ENCODE assay signal across 13 mouse cellular contexts in the genomic region with DNA sequence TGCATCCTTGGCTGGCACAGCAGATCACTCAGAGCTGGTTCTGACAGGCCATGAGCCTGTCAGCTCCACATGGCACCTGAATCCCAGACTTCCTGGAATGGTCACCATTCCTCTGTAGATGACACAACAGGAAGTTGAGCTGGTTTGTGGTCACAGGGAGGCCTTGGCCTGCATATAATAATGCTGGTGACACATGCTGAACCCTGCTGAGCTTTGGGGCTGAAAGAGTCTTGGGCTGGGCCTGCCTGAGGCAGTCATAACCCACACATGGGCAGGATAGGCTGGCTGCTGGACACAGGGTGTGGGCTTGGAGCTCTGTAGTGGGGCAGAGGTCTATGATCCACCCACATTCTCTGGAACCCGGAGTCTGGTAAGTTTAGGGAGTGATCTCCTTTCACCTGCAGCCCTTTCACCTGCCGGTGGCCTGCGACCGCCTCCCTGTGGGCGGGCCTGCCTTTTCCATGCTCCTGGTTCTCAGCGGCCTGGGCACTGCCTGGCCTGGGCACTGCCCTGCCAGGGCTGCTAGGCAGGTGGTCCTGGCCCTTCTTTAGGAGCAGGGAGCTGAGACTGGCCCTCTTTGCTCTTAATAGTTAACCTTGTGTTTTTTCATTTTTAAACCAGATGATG. TPM values are rescaled to one million over a fixed set of nuclear protein-coding genes. Genes with fewer than 3 reads are reported as not detected.
DNase-seq lines count a peak whose midpoint lies in the region; ATAC-seq and TF ChIP-seq lines count a peak whose summit lies in the region.
"Had no signal": no experiment of that assay in that cellular context is flagged by ENCODE, and none has a peak within 500 bp of the region (broad histone marks: within the 10 kb centered on the region; RNA-seq: fewer than 3 reads in every experiment).

No protein-coding gene starts in this region.

- TF ChIP-seq POLR2A in small intestine, adult 2 months (IDR thresholded peaks at IDR 0.05; ENCODE audit: low read depth, low read length) = no peak

- H3K4me3 ChIP-seq in C2C12 (ENCODE audit: insufficient read depth, poor library complexity, severe bottlenecking) = peak overlapping the region; percentile 12
- H3K4me3 ChIP-seq in small intestine, adult 2 months (ENCODE audit: low read depth, low read length) = no peak overlapping the region
- H3K4me3 ChIP-seq in forebrain, postnatal 0 days (ENCODE audit: low read depth, low read length) = no peak overlapping the region
- H3K4me3 ChIP-seq: heart, embryonic 13.5 days; hindbrain, embryonic 15.5 days had no signal

- WGBS in small intestine, adult 2 months = 39% methylated on average over 6 of the region's 6 CpGs
- 93% methylated on average over 6 of the region's 6 CpGs for WGBS in forebrain, postnatal 0 days

- H3K4me2 ChIP-seq in forebrain, postnatal 0 days (ENCODE audit: low read depth) = no peak overlapping the region
- H3K4me2 ChIP-seq: heart, embryonic 13.5 days; hindbrain, embryonic 15.5 days; lung, embryonic 14.5 days had no signal

- POLR2A ChIA-PET in Patski (lab: Charles Lee) = no interaction called here

- no peak for TF ChIP-seq CTCF in C2C12 (IDR thresholded peaks at IDR 0.05; ENCODE audit: control insufficient read depth, insufficient read depth, insufficient read length)
- no peak for TF ChIP-seq CTCF in Patski (IDR thresholded peaks at IDR 0.05)
- TF ChIP-seq CTCF in small intestine, adult 2 months (IDR thresholded peaks at IDR 0.05; ENCODE audit: extremely low read depth, insufficient read length, insufficient replicate concordance, low read depth, low read length) = 0 out of 2 replicates have a peak, but pooled peaks have one; percentile 17
- no peak for TF ChIP-seq CTCF in forebrain, postnatal 0 days (IDR thresholded peaks at IDR 0.05; ENCODE audit: low read depth)

- H3K27ac ChIP-seq in small intestine, adult 2 months (ENCODE audit: insufficient read depth, low read depth, low read length) = peak overlapping the region; percentile 46
- no peak overlapping the region for H3K27ac ChIP-seq in forebrain, postnatal 0 days (ENCODE audit: low read depth, low read length)
- H3K27ac ChIP-seq: heart, embryonic 13.5 days; hindbrain, embryonic 15.5 days had no signal

- DNase-seq in Patski (ENCODE audit: low read depth, low spot score) = no peak
- DNase-seq in ovary, postnatal 10 days (ENCODE audit: low spot score) = no peak
- DNase-seq in forebrain, postnatal 0 days = no peak
- no peak for DNase-seq in gastrocnemius, postnatal 25 days
- DNase-seq: cerebellum, adult 9-10 months; kidney, postnatal 4 days; lung, embryonic 14.5 days; thymus, postnatal 4 days had no signal

- H3K9me3 ChIP-seq in forebrain, postnatal 0 days (ENCODE audit: low read length) = no peaks in the 10 kb centered on the region
- H3K9me3 ChIP-seq: heart, embryonic 13.5 days; hindbrain, embryonic 15.5 days had no signal

- peaks cover 20% of the 10 kb centered on the region for H3K79me3 ChIP-seq in C2C12 (ENCODE audit: low read depth)

- peaks cover 56% of the 10 kb centered on the region for H3K79me2 ChIP-seq in C2C12 (ENCODE audit: control insufficient read depth, insufficient read depth)

- CTCF ChIA-PET in Patski (lab: Charles Lee) = interaction anchor here (4.0 kb wide), 1 partner anchor 101 kb away, joined by 15 read pairs; no protein-coding TSS in a partner anchor

- peak; percentile 96 for ATAC-seq in Patski
- ATAC-seq in granulocyte monocyte progenitor cell, adult 5-6 weeks (replicated peaks; ENCODE audit: poor library complexity, severe bottlenecking) = peak; percentile 93
- ATAC-seq in forebrain, postnatal 0 days = no peak

- no peak overlapping the region for H3K9ac ChIP-seq in forebrain, postnatal 0 days
- H3K9ac ChIP-seq: heart, embryonic 13.5 days; hindbrain, embryonic 15.5 days; lung, embryonic 14.5 days had no signal

- H3K27me3 ChIP-seq in C2C12 (ENCODE audit: control insufficient read depth, insufficient read depth, insufficient read length) = no peaks in the 10 kb centered on the region
- no peaks in the 10 kb centered on the region for H3K27me3 ChIP-seq in Patski
- H3K27me3 ChIP-seq in small intestine, adult 2 months (ENCODE audit: control insufficient read depth, insufficient read depth, low read length) = no peaks in the 10 kb centered on the region
- H3K27me3 ChIP-seq in forebrain, postnatal 0 days (ENCODE audit: insufficient read depth, low read length) = no peaks in the 10 kb centered on the region
- H3K27me3 ChIP-seq: heart, embryonic 13.5 days; hindbrain, embryonic 15.5 days had no signal

- peaks cover 80% of the 10 kb centered on the region for H3K36me3 ChIP-seq in C2C12 (ENCODE audit: control insufficient read depth, insufficient read depth)
- peaks cover 69% of the 10 kb centered on the region for H3K36me3 ChIP-seq in small intestine, adult 2 months (ENCODE audit: control insufficient read depth, insufficient read depth, low read length)
- H3K36me3 ChIP-seq in forebrain, postnatal 0 days (ENCODE audit: insufficient read depth) = peaks cover 61% of the 10 kb centered on the region

- in situ Hi-C loops in Patski (cut with MboI; ENCODE audit: low pct_unique_long_range_greater_than_20kb) = no loop called here

- H3ac ChIP-seq in C2C12 (ENCODE audit: control insufficient read depth, insufficient read length, low read depth) = peak overlapping the region; percentile 81

- H3K4me1 ChIP-seq in small intestine, adult 2 months (ENCODE audit: control insufficient read depth, insufficient read depth, insufficient read length, low read length) = peaks cover 8% of the 10 kb centered on the region
- H3K4me1 ChIP-seq in forebrain, postnatal 0 days (ENCODE audit: insufficient read depth) = no peaks in the 10 kb centered on the region
- H3K4me1 ChIP-seq: heart, embryonic 13.5 days; hindbrain, embryonic 15.5 days had no signal

TF ChIP-seq in C2C12, 6 proteins besides CTCF, POLR2A, EP300 and RAD21:
- TF ChIP-seq MYOG (IDR thresholded peaks at IDR 0.05; ENCODE audit: control insufficient read depth, extremely low read depth, insufficient read length) (no peak), CEBPB (IDR thresholded peaks at IDR 0.05; ENCODE audit: low read depth) (peak; percentile 59), MYOD1 (IDR thresholded peaks at IDR 0.05; ENCODE audit: control insufficient read depth, insufficient read length, low read depth) (peak; percentile 34), FOSL1 (IDR thresholded peaks at IDR 0.05; ENCODE audit: insufficient read depth, low read length, poor library complexity, severe bottlenecking) (no peak), MAX (IDR thresholded peaks at IDR 0.05) (peak; percentile 99), USF1 (IDR thresholded peaks at IDR 0.05; ENCODE audit: low read depth) (no peak)

RNA-seq across cellular contexts. Expression of gene Slc35e2, which starts 18.8 kb away (rescaled TPM):
- polyA plus RNA-seq in C2C12 (2012; fragmentation: generic; extraction: Trizol) (6.3 TPM), Patski (2021) (4.0 TPM)
- total RNA-seq in granulocyte monocyte progenitor cell, adult 5-6 weeks (2014; fragmentation: Nextera tagmentation) = 10.4 and 16.8 TPM in 2 replicates
- 6.9 and 10.3 TPM in 2 replicates for total RNA-seq in granulocyte monocyte progenitor cell, adult 5-6 weeks (2017)
- polyA plus RNA-seq in small intestine, adult 2 months (2012; rRNA removed) = 14.2 and 20.1 TPM in 2 replicates
- total RNA-seq in forebrain, postnatal 0 days (2014; rRNA removed) = 39.9 and 49.2 TPM in 2 replicates
- polyA plus RNA-seq in forebrain, postnatal 0 days (2015; fragmentation: Nextera tagmentation; extraction: Ambion mirVana) = 8.6 and 10.5 TPM in 2 replicates
- total RNA-seq in gastrocnemius, postnatal 25 days (2021) = 1 to 10 TPM; 3.7 TPM

RNA-seq across cellular contexts. Expression of gene Nadk, which starts 20.2 kb away (rescaled TPM):
- 209 TPM for polyA plus RNA-seq in C2C12 (2012; fragmentation: generic; extraction: Trizol)
- polyA plus RNA-seq in Patski (2021) = 87.0 TPM
- 70.8 and 90.6 TPM in 2 replicates for total RNA-seq in granulocyte monocyte progenitor cell, adult 5-6 weeks (2014; fragmentation: Nextera tagmentation)
- total RNA-seq in granulocyte monocyte progenitor cell, adult 5-6 weeks (2017) = 74.1 and 76.1 TPM in 2 replicates
- polyA plus RNA-seq in small intestine, adult 2 months (2012; rRNA removed) = 76.8 and 135 TPM in 2 replicates
- 86.0 and 89.7 TPM in 2 replicates for total RNA-seq in forebrain, postnatal 0 days (2014; rRNA removed)
- 66.4 and 66.7 TPM in 2 replicates for polyA plus RNA-seq in forebrain, postnatal 0 days (2015; fragmentation: Nextera tagmentation; extraction: Ambion mirVana)
- 10 to 100 TPM; 17.3 to 19.2 TPM for total RNA-seq in gastrocnemius, postnatal 25 days (2021)

RNA-seq across cellular contexts. Expression of gene Cdk11b, which starts 42.3 kb away (rescaled TPM):
- polyA plus RNA-seq in C2C12 (2012; fragmentation: generic; extraction: Trizol) (40.4 TPM), Patski (2021) (57.8 TPM)
- 53.9 and 57.8 TPM in 2 replicates for total RNA-seq in granulocyte monocyte progenitor cell, adult 5-6 weeks (2014; fragmentation: Nextera tagmentation)
- 42.1 and 44.8 TPM in 2 replicates for total RNA-seq in granulocyte monocyte progenitor cell, adult 5-6 weeks (2017)
- polyA plus RNA-seq in small intestine, adult 2 months (2012; rRNA removed) = 24.6 and 51.4 TPM in 2 replicates
- 20.7 and 21.8 TPM in 2 replicates for total RNA-seq in forebrain, postnatal 0 days (2014; rRNA removed)
- 48.7 and 64.7 TPM in 2 replicates for polyA plus RNA-seq in forebrain, postnatal 0 days (2015; fragmentation: Nextera tagmentation; extraction: Ambion mirVana)
- 10 to 100 TPM; 25.9 to 26.1 TPM for total RNA-seq in gastrocnemius, postnatal 25 days (2021)
